Mouse (Mus musculus) cortical plate, adult 2 months (tissue): ENCODE results near the gene Rbm4b.

Experiments
- CTCF ChIP-seq: fragments of 200-500 bp; IDR thresholded peaks from 2 replicates; pipeline ENCODE4 v1.5.1; 2011; ENCODE audit warnings: mild to moderate bottlenecking, control low read depth, low read length; ENCODE audit not compliant: insufficient read depth; ENCODE audit errors: extremely low read depth
- POLR2A ChIP-seq: fragments of 200-500 bp; IDR thresholded peaks from 2 replicates; pipeline ENCODE4 v1.6.1; 2011; ENCODE audit warnings: mild to moderate bottlenecking, low read length, control low read depth; ENCODE audit not compliant: insufficient read depth; ENCODE audit errors: extremely low read depth

GRCm38 (mm10) chr19:4712156-4712780 lies 44.0 kb upstream of the Rbm4b start:
- TF ChIP-seq POLR2A: no peak
- no peak for TF ChIP-seq CTCF
